Mouse (Mus musculus) v-Abl transformed pro-B cells (cell line): ENCODE data around the gene Tlr3.

Experiments
- in situ Hi-C, 2 experiments: fragments of 400-800 bp; cut with MboI; formaldehyde crosslinking; loops; one replicate each; pipeline ENCODE4 v1.15.1; 2025; ENCODE audit not compliant: unreplicated experiment in 2 of 2

The Tlr3 gene

GRCm38 (mm10) chr8:45410882-45411281 lies at the start of gene Tlr3:
Tlr3 (minus strand) TSS chr8:45411080.
- in situ Hi-C loops, result no loop called here

DNA sequence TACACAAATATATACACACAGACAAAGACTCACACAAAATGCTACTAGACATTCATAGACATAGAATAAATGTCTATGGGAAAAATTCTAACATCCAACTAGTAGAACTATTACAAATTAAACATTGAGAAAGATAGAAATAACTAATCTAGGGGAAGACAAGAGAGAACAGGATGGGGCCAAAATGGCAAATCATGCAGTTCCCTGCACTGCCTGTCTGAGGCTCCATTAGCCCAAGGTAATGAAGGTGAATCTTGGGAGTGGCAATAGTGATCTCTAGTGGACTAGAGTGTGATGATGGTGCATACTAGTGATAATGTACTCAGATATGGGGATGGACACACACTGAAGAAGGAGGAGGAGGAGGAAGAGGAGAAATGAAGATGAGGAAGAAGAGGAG lies 47.0 kb upstream of the Tlr3 start:
- in situ Hi-C loops, result loop anchor here (5.0 to 25.0 kb wide), 3 partner anchors 317 to 754 kb away; partner anchors contain the start of gene Slc25a4 (in 1 of the 2)

- in situ Hi-C loops, result loop anchor here (5.0 to 25.0 kb wide), 5 partner anchors 320 to 758 kb away; partner anchors contain the start of genes Ccdc110 (in 1 of the 2) and Slc25a4 (in 1 of the 2)
These were observed 43.5 kb upstream of the Tlr3 start for GRCm38 (mm10) chr8:45454426-45454825.

- in situ Hi-C loops, result loop anchor here (5.0 to 25.0 kb wide), 5 partner anchors 323 to 760 kb away; partner anchors contain the start of genes Ccdc110 (in 1 of the 2) and Slc25a4 (in 1 of the 2)
These were observed 41.2 kb upstream of the Tlr3 start for GRCm38 (mm10) chr8:45452115-45452514.

DNA sequence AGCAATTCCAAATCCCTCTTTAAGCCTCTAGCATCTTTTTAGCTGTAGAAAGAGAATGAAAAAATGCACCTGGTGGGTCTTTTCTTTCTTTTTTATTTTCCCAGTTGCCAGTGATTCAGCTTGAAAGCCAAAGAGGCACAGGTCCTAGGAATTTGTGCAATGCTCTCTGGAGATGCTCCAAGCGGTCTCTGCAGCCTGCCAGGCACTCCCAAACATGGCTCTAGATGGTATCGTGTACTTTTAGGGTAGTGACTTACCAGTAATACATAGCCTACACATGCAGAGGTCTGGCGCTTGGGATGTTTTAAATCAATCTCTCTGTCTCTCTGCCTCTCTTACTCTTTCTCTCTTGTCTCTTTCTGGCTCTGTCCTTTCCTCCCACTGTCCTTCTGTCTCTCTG lies 38.0 kb upstream of the Tlr3 start:
- in situ Hi-C loops, result no loop called here

- in situ Hi-C loops, result no loop called here
These were observed 37.4 kb upstream of the Tlr3 start for GRCm38 (mm10) chr8:45448257-45448656.

GRCm38 (mm10) chr8:45438899-45439535 lies 28.1 kb upstream of the Tlr3 start:
- in situ Hi-C loops, result no loop called here

DNA sequence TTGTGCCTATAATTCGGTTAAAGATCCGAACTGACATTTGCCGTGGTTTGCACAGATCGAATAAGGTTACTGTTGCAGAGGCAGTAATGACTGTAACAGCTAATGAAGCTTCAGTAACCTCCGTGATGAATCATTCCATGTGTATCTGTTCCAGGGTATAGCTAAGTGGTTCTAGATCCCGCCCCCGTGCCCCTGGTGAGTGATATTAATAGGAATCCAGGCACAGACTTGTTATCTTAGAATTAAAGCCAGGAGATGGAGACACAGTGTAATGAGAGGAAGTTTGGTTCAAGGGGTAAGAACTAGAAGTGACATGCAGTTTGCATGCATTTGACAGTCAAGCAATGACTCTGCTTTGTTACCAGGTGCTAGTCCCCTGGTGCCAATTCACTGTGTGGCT lies 9.3 kb upstream of the Tlr3 start:
- in situ Hi-C loops, result no loop called here

- in situ Hi-C loops, result no loop called here
These were observed 4.1 kb upstream of the Tlr3 start for GRCm38 (mm10) chr8:45414965-45415364.

DNA sequence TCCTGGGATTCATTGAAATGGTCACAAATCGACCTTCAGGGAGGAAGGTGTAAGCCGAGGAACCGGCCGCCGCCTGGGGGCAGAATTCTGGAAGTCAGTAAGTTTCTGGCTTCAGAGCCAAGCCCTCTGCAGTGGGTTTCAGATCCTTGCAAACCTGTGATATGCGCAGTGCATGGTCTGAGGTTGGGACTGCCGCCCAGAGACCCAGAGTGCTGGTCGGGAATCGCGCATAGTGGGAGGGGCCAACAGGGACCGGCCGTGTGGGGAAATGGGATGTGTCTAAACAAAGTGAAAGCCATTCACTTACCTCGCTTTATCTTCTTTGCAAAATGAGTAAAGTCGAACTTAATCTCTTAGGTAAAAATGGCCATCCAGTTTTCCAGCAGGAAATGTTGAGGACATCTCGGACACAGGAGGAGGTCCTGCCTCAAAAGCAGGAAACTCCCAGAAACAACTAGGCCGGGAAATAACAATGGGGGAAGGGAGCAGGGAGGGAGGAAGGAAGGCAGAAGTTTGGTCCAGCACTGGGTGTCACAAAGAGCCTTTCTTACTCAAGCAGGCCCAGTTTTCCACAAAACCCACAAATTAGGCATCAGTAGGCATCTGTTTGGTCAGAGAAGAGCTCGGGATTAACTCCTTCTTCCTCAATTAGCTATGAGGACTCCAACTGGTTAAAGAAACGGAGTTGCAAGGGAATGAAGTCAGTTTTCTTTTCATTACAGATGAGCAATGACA lies 567 bp downstream of the Tlr3 start:
- in situ Hi-C loops, result no loop called here

DNA sequence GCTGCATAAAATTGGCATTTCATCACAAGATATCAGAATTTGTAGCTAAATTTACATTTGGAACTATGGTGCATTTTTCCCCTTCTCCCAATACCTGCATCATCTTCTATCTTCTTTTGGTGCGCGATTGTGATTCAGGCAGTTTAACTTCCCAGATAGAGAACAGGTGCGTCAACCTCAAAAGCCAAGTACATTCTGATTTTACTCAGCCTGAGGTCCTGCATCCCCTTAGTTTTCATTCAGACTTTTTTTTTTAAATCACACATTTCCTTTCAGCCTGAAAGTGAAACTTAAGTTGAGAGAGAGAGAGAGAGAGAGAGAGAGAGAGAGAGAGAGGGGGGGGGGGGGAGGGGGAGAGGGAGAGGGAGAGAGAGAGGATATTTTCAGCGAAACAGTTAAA lies 1.2 kb downstream of the Tlr3 start:
- in situ Hi-C loops, result no loop called here

DNA sequence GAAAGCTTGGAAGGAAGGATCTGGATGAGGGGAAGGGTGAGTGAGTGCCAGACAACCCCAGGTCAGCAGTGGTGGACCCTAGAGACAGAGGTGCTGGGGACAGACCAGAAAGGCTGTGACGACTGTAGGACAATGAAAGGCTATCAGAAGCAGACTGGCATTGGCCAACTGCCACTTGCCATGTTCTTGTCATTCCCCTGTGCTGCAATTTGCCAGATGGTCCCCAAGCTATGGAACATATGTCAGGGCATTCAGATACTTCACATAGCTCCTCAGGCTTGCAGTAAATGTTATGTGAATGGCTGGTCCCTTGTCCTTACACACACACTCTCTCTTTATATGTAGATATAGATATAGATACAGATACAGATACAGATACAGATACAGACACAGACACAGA lies 27.6 kb downstream of the Tlr3 start:
- in situ Hi-C loops, result no loop called here

- in situ Hi-C loops, result no loop called here
These were observed 28.9 kb downstream of the Tlr3 start, which contains the start of gene Fam149a for GRCm38 (mm10) chr8:45381963-45382347. Fam149a (minus strand) TSS chr8:45382291.

DNA sequence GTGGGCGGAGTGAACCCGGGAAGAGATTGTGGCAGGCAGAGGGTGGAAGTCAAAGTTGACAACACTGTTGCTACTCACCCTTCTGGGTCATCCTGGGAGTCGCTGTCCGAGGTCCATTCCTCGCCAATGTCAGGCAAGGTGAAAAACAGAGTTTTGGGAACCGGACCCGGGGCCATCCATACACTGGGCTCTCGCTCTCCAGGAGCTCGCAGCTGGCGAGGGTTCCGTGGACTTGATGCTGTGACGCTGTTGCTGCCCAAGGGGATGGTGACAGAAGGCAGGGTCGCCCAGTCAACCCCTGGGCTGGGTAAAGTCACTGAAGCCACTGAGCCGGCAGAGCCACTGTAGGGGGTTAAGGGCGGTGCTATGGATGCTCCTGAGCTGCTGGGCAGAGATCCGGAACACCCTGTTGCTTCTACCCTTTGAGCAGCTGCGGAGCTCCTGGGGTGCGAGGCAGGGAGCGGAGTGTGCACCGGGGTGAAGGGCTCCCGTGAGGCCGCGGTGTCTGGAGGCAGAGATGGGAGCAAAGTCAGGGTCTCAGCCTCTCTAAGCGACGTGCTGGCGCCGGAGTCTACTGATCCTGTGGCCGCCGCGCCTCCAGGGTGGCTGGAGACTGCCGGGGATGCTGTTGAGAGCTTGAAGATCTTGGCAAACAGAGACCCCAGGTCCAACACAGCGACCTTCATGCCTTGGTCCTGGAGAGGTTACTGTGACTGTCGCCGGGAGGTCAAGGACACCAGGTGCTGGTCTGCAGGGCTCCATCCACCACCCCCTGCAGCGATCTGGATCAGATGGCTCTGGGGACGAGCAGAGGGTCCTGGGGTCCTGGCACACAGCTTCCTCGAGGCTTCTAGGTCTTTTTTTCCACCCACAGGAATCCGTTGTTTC lies 29.6 kb downstream of the Tlr3 start:
- in situ Hi-C loops, result no loop called here

DNA sequence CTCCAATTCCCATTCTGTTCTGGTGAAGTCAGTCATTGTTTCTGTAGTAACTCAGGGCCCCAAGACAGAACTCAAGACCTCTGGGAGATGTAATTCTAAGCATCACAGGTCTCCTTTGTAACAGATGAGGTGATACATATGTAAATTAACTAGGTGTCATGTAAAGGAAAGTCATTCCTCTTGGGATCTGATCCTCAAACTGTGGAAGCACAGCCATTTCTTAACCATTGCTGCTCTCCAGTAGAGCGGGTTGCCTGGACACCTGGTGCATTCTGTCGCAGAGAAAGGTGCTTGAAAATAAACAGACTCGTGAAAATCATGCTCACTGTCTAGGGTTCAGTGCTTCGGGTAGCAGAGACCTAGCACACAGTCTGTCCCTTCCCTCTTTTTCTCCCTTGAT lies 30.3 kb downstream of the Tlr3 start:
- in situ Hi-C loops, result no loop called here

GRCm38 (mm10) chr8:45374071-45374470 lies 36.8 kb downstream of the Tlr3 start:
- in situ Hi-C loops, result no loop called here

GRCm38 (mm10) chr8:45367154-45367553 lies 43.7 kb downstream of the Tlr3 start:
- in situ Hi-C loops, result no loop called here

DNA sequence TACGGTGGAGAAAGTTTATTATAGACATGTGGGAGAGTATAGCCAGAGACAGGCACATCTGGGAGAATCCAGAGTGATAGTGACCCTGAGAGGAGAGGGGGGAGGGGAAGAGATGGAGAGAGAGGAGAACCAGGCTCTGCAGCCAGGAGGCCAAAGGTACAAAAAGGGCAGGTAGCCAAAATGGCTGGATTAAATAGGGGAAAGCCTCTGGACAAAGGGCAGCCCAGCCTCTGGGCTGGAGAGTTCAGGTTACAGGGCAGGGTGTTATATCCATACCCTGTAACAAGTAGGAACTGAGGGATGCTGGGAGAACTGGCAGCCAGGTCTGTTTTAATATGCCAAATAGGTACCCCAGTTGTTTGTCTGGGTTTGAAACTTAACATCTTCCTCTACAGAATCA lies 47.7 kb downstream of the Tlr3 start:
- in situ Hi-C loops, result no loop called here

DNA sequence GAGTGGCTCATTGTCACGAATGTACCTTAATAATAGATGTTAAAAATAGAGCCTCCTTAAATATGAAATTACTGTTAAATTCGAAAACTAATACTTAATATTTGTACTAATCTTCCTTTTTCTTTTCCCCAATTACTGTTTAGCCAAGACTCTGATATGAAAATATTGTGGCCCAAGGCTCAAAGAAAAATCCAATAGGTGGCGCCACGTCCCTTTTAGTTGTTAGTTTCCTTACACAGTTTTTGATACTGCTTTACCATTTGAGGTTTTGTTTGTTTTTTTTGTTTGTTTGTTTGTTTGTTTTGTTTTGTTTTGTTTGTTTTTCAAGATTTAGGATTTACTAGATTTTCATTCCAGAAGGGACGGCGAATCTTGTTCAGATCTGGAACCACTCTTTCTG lies 48.6 kb downstream of the Tlr3 start:
- in situ Hi-C loops, result no loop called here

GRCm38 (mm10) chr8:45359091-45359605 lies 51.7 kb downstream of the Tlr3 start:
- in situ Hi-C loops, result no loop called here
